In genomic region chr3:97325621-97326345, GRCm38 (mm10) we compare ENCODE assay signal across 12 mouse cellular contexts. TPM values are rescaled to one million over a fixed set of nuclear protein-coding genes. Genes with fewer than 3 reads are reported as not detected.
DNase-seq lines count a peak whose midpoint lies in the region; ATAC-seq and TF ChIP-seq lines count a peak whose summit lies in the region.
"Had no signal": no experiment of that assay in that cellular context is flagged by ENCODE, and none has a peak within 500 bp of the region (broad histone marks: within the 10 kb centered on the region; RNA-seq: fewer than 3 reads in every experiment).

No protein-coding gene starts in this region.

- 46% methylated on average over 15 of the region's 15 CpGs for WGBS in hindbrain, embryonic 11.5 days
- WGBS in midbrain, postnatal 0 days, result 43% methylated on average over 15 of the region's 15 CpGs

- TF ChIP-seq CTCF in midbrain, postnatal 0 days (IDR thresholded peaks at IDR 0.05), result no peak

- no peak overlapping the region for H3K4me3 ChIP-seq in hindbrain, embryonic 11.5 days (ENCODE audit: low read depth, low read length)
- H3K4me3 ChIP-seq in midbrain, postnatal 0 days (ENCODE audit: low read depth, low read length), result no peak overlapping the region
- H3K4me3 ChIP-seq: heart, embryonic 15.5 days; liver, embryonic 12.5 days; stomach, embryonic 15.5 days had no signal

- H3K27me3 ChIP-seq in hindbrain, embryonic 11.5 days (ENCODE audit: control insufficient read depth, insufficient read depth, low read length), result no peaks in the 10 kb centered on the region
- no peaks in the 10 kb centered on the region for H3K27me3 ChIP-seq in midbrain, postnatal 0 days (ENCODE audit: insufficient read depth, low read length)
- H3K27me3 ChIP-seq: heart, embryonic 15.5 days; liver, embryonic 12.5 days; stomach, embryonic 15.5 days had no signal

- H3K36me3 ChIP-seq in hindbrain, embryonic 11.5 days (ENCODE audit: control insufficient read depth, insufficient read depth, low read length), result no peaks in the 10 kb centered on the region
- no peaks in the 10 kb centered on the region for H3K36me3 ChIP-seq in midbrain, postnatal 0 days (ENCODE audit: insufficient read depth, low read length)
- H3K36me3 ChIP-seq: heart, embryonic 15.5 days; liver, embryonic 12.5 days; stomach, embryonic 15.5 days had no signal

- no peaks in the 10 kb centered on the region for H3K4me1 ChIP-seq in hindbrain, embryonic 11.5 days (replicated peaks; ENCODE audit: control insufficient read depth, insufficient read depth, low read length)
- H3K4me1 ChIP-seq in midbrain, postnatal 0 days (ENCODE audit: insufficient read depth, low read length), result no peaks in the 10 kb centered on the region; the same call in 1 of the 2 replicates
- H3K4me1 ChIP-seq: heart, embryonic 15.5 days; liver, embryonic 12.5 days; stomach, embryonic 15.5 days had no signal

- H3K27ac ChIP-seq in hindbrain, embryonic 11.5 days (ENCODE audit: low read depth, low read length), result peak overlapping the region; percentile 47
- H3K27ac ChIP-seq in midbrain, postnatal 0 days (ENCODE audit: low read depth, low read length), result no peak overlapping the region
- H3K27ac ChIP-seq: heart, embryonic 15.5 days; liver, embryonic 12.5 days; macrophage; stomach, embryonic 15.5 days had no signal

- no peak overlapping the region for H3K4me2 ChIP-seq in hindbrain, embryonic 11.5 days (replicated peaks; ENCODE audit: low read depth, low read length)
- no peak overlapping the region for H3K4me2 ChIP-seq in midbrain, postnatal 0 days (ENCODE audit: low read depth, low read length, poor library complexity, severe bottlenecking)
- H3K4me2 ChIP-seq: heart, embryonic 15.5 days; liver, embryonic 12.5 days; stomach, embryonic 15.5 days had no signal

- ATAC-seq in hindbrain, embryonic 11.5 days (ENCODE audit: low FRiP score), result peak; percentile 54; the same call in 1 of the 2 replicates
- no peak for ATAC-seq in midbrain, postnatal 0 days (ENCODE audit: low FRiP score)
- ATAC-seq in erythroblast, adult 5-6 weeks (replicated peaks; ENCODE audit: low FRiP score, poor library complexity, severe bottlenecking), result no peak
- ATAC-seq: liver, embryonic 12.5 days had no signal

- DNase-seq in kidney, postnatal 10 days, result peak; percentile 34
- DNase-seq in kidney, adult 9 months, result no peak
- DNase-seq in brain, adult 2 months (ENCODE audit: low read depth, low spot score), result peak; percentile 53
- DNase-seq in hindbrain, embryonic 11.5 days (ENCODE audit: low spot score), result peak; percentile 31
- no peak for DNase-seq in midbrain, postnatal 0 days (ENCODE audit: low spot score)
- no peak for DNase-seq in left cerebral cortex, postnatal 4 days
- DNase-seq: right cerebral cortex, postnatal 25 days had no signal

- H3K9ac ChIP-seq in hindbrain, embryonic 11.5 days (ENCODE audit: low read depth, low read length), result no peak overlapping the region
- H3K9ac ChIP-seq in midbrain, postnatal 0 days (replicated peaks; ENCODE audit: low read length, poor library complexity, severe bottlenecking), result 0 out of 2 replicates have a peak overlapping the region, but pooled peaks have one; percentile 13
- H3K9ac ChIP-seq: heart, embryonic 15.5 days; liver, embryonic 12.5 days; stomach, embryonic 15.5 days had no signal

- no peaks in the 10 kb centered on the region for H3K9me3 ChIP-seq in hindbrain, embryonic 11.5 days (ENCODE audit: control insufficient read depth, low read length)
- H3K9me3 ChIP-seq in midbrain, postnatal 0 days (ENCODE audit: low read length), result no peaks in the 10 kb centered on the region
- H3K9me3 ChIP-seq: heart, embryonic 15.5 days; liver, embryonic 12.5 days; stomach, embryonic 15.5 days had no signal

- intact Hi-C loops in left cerebral cortex, postnatal 4 days (cut with DNase I), result no loop called here

RNA-seq across cellular contexts. Expression of gene Bcl9, which starts 28.1 kb away (rescaled TPM):
- 55.4 and 72.3 TPM in 2 replicates for polyA plus RNA-seq in hindbrain, embryonic 11.5 days (2014; fragmentation: Nextera tagmentation; extraction: Ambion mirVana)
- total RNA-seq in midbrain, postnatal 0 days (2014; rRNA removed), result 32.2 and 39.6 TPM in 2 replicates
- polyA plus RNA-seq in midbrain, postnatal 0 days (2015; fragmentation: Nextera tagmentation; extraction: Ambion mirVana), result 58.9 and 61.3 TPM in 2 replicates
- total RNA-seq in erythroblast, adult 5-6 weeks (2015; ENCODE audit: low replicate concordance), result 2.3 and 3.7 TPM in 2 replicates
- 0.77 and 0.84 TPM in 2 replicates for total RNA-seq in erythroblast, adult 5-6 weeks (2017; ENCODE audit: low replicate concordance)
- total RNA-seq in left cerebral cortex, postnatal 4 days (2021), result 100 to 1,000 TPM; 106 to 107 TPM

Comparison
In these comparisons a context has a peak if more than half of its experiments do, and no peak if none do; other contexts are left out.
1. DNase-seq: peak in kidney, postnatal 10 days (single experiment), brain, adult 2 months (single experiment) and hindbrain, embryonic 11.5 days (single experiment); none in kidney, adult 9 months (single experiment), midbrain, postnatal 0 days (single experiment) and left cerebral cortex, postnatal 4 days (single experiment).